Mouse (Mus musculus): ENCODE measurements around the gene Grik3.

GRCm38 (mm10) chr4:125565711-125566439 is 75.4 kb downstream of the Grik3 start:
- TF ChIP-seq CTCF (IDR thresholded peaks at IDR 0.05; ENCODE audit: low read depth, low read length) (no peak), POLR2A (IDR thresholded peaks at IDR 0.05; ENCODE audit: borderline replicate concordance, low read depth, low read length) (no peak)
